Mouse (Mus musculus) CH12.LX (cell line): ENCODE results near the gene Epb41l5.

Experiments used
- EP300 ChIP-seq: IDR thresholded peaks from 2 replicates; pipeline ENCODE4 v1.6.1; 2011; ENCODE audit warnings: low read length, improper control_type of control experiment
- POLR2A ChIP-seq: IDR thresholded peaks from 2 replicates; pipeline ENCODE4 v1.6.1; 2011; ENCODE audit warnings: low read depth, mild to moderate bottlenecking, improper control_type of control experiment, low read length
- SIN3A ChIP-seq: IDR thresholded peaks from 2 replicates; pipeline ENCODE4 v1.6.1; 2012; ENCODE audit warnings: low read length, improper control_type of control experiment, inconsistent platforms

DNA sequence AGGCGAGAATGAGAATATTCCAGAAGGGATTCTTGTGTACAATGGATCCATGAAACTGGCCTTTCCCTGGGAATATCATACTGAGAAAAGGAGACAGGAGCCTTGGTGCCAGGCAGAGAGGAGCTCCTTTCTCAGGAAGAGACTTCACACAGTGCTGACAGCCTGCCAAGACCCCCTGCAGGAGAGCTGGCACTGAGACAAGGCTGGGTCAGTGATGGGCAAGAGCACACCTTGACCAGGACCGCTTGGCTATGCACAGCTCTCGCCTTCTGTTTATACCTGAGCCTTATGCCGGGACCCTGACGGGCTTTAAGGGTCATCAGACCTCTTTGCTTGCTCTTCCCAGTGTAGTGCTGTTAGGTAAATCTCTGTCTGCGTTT lies 153.4 kb downstream of the Epb41l5 start:
- TF ChIP-seq SIN3A (no peak), POLR2A (no peak), EP300 (no peak)
